Mouse (Mus musculus) hematopoietic multipotent progenitor cell, adult 10-12 weeks (in vitro differentiated cells): Measurements from ENCODE around the gene Olfr583. TPM values are rescaled to one million over a fixed set of nuclear protein-coding genes. Genes with fewer than 3 reads are reported as not detected.

Source experiments
- polyA plus RNA-seq: library from polyadenylated mRNA; stranded (reverse); fragments of >175 nt; gene quantifications from 2 replicates; pipeline ENCODE4 v1.2.3, GENCODE M21; 2012; ENCODE audit warnings: low replicate concordance

The Olfr583 gene
- polyA plus RNA-seq, result not detected in 2 replicates

GRCm38 (mm10) chr7:103051000-103051399, at the start of gene Olfr583:
Olfr583 (plus strand) TSS chr7:103051300.

GRCm38 (mm10) chr7:103037724-103038123, 13.4 kb upstream of the Olfr583 start, which contains the start of gene Olfr582:
Olfr582 (plus strand) TSS chr7:103038024.

GRCm38 (mm10) chr7:103081585-103081984, 30.5 kb downstream of the Olfr583 start, which contains the start of gene Olfr584:
Olfr584 (plus strand) TSS chr7:103081885.

GRCm38 (mm10) chr7:103097420-103097819, 46.3 kb downstream of the Olfr583 start, which contains the start of gene Olfr585:
Olfr585 (plus strand) TSS chr7:103097720.

Other genes with a start within 250 kb of the Olfr583 start
- not detected in 2 replicates for gene Olfr564, start 247.8 kb upstream of the Olfr583 start, polyA plus RNA-seq
- not detected in 2 replicates for gene Olfr566, start 192.5 kb upstream of the Olfr583 start, polyA plus RNA-seq
- gene Olfr568, start 174.2 kb upstream of the Olfr583 start, polyA plus RNA-seq, result not detected in 2 replicates
- gene Olfr569, start 160.4 kb upstream of the Olfr583 start, polyA plus RNA-seq, result not detected in 2 replicates
- not detected in 2 replicates for gene Olfr570, start 156.7 kb upstream of the Olfr583 start, polyA plus RNA-seq
- gene Olfr571, start 133.8 kb upstream of the Olfr583 start, polyA plus RNA-seq, result not detected in 2 replicates
- not detected in 2 replicates for gene Olfr572, start 126.9 kb upstream of the Olfr583 start, polyA plus RNA-seq
- gene Olfr573-ps1, start 108.7 kb upstream of the Olfr583 start, polyA plus RNA-seq, result not detected in 2 replicates
- gene Olfr574, start 102.8 kb upstream of the Olfr583 start, polyA plus RNA-seq, result not detected in 2 replicates
- not detected in 2 replicates for gene Olfr575, start 92.5 kb upstream of the Olfr583 start, polyA plus RNA-seq
- not detected in 2 replicates for gene Olfr576, start 88.6 kb upstream of the Olfr583 start, polyA plus RNA-seq
- gene Olfr577, start 75.4 kb upstream of the Olfr583 start, polyA plus RNA-seq, result not detected in 2 replicates
- not detected in 2 replicates for gene Olfr578, start 62.0 kb upstream of the Olfr583 start, polyA plus RNA-seq
- gene Olfr582, start 13.3 kb upstream of the Olfr583 start, polyA plus RNA-seq, result not detected in 2 replicates
- gene Olfr584, start 30.6 kb downstream of the Olfr583 start, polyA plus RNA-seq, result not detected in 2 replicates
- not detected in 2 replicates for gene Olfr585, start 46.4 kb downstream of the Olfr583 start, polyA plus RNA-seq
- not detected in 2 replicates for gene Olfr586, start 74.3 kb downstream of the Olfr583 start, polyA plus RNA-seq
- not detected in 2 replicates for gene Olfr588-ps1, start 89.6 kb downstream of the Olfr583 start, polyA plus RNA-seq
- not detected in 2 replicates for gene Olfr589, start 105.1 kb downstream of the Olfr583 start, polyA plus RNA-seq
- not detected in 2 replicates for gene Olfr591, start 127.0 kb downstream of the Olfr583 start, polyA plus RNA-seq
- 0.02 TPM in 1 of 2 replicates, not detected in the other for gene Olfr592, start 133.5 kb downstream of the Olfr583 start, polyA plus RNA-seq
- gene Olfr593, start 160.6 kb downstream of the Olfr583 start, polyA plus RNA-seq, result not detected in 2 replicates
- gene Olfr594, start 165.7 kb downstream of the Olfr583 start, polyA plus RNA-seq, result not detected in 2 replicates
- gene Usp17ld, start 201.2 kb downstream of the Olfr583 start, polyA plus RNA-seq, result not detected in 2 replicates